Mouse (Mus musculus) kidney, adult 11 months (tissue): Measurements from ENCODE around the gene Kif14.
A peak's percentile ranks its signal among the peaks of the same experiment; 100 is the strongest.

Experiments used
- DNase-seq: peaks from one replicate; pipeline ENCODE4 v3.0.0; 2022

The Kif14 gene

GRCm38 (mm10) chr1:136558762-136559161, 92.6 kb downstream of the Kif14 start:
- DNase-seq = no peak

DNA sequence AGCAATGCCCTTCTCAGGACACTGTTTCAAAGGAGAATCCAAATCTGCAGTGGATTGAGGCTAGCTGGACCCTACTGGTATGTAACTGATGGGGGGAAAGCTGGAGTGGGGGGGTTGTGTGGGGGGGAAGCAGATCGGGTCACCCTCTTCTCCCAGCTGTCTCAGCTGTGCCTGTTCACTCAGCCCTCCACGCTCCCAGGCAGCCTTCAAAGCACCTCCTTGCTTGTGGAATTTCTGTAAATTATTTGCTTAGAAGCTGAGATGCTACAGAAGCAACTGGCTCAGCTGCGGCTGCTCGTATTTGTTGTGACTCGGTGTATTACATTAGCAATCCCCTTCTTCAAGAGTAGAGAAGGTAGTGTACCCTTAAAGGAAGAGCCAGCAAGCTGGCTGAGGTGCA, 93.1 kb downstream of the Kif14 start:
- no peak for DNase-seq

GRCm38 (mm10) chr1:136559774-136560173, 93.6 kb downstream of the Kif14 start:
- DNase-seq = no peak

GRCm38 (mm10) chr1:136561823-136562222, 95.7 kb downstream of the Kif14 start:
- DNase-seq = no peak

GRCm38 (mm10) chr1:136563149-136563548, 97.0 kb downstream of the Kif14 start:
- DNase-seq = no peak

DNA sequence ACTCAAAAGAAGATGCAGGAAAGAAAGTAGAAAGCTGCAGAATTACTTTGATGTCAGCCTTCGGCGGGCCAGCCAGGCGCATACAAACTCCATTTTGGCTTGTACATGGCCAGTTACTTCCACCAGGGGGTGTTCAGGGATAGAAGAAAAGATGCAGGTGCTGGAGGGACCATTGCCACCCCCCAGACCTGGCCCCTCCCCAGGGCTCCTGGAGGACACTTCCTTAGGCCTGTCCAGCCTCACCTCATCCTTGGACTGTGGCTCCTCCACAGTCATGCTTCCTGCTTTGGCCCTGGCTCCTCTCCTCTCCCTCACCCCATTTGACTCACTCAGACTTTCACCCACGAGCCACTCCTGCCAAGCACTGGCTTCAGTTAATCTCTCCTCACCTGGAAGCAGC, 98.8 kb downstream of the Kif14 start:
- DNase-seq = peak; percentile 67

- no peak for DNase-seq
These were observed 100.2 kb downstream of the Kif14 start for GRCm38 (mm10) chr1:136566386-136566785.

DNA sequence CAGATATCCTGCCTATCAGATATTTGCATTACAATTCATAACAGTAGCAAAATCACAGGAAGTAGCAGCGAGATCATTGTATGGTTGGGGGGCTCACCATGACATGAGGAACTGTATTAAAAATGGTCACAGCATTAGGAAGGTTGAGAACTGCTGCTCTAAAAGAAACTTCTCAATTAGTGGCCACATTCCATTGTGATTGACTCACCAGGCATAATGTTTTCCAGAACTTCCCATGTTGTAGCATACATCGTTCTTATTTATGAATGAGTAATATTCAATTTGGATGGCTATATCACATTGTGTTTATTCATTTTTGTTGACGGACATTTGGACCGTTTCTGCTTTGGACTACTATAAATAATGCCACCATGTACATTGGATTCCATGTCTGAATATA, 101.5 kb downstream of the Kif14 start:
- no peak for DNase-seq

DNA sequence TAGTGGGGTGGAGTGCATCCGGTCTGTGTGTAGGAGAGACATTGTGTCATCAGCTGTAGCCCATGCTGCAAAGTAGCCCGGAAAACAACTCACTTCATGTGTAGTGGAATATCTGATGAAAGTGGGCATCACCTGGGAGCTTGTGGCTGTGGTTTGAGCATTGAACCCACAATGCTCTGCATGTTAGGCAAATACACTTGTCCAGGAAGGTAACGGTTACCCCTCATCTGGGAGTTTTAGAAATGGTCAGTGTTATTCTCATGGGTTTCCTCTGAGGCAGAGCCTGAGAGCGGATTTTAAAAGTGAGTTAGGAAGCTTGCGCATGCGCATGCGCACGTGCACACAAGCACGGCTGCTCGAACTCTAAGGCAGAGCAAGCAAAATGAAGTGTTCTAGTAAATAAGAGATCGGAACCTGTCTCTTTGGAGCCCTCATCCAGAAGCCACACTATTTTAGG, 102.6 kb downstream of the Kif14 start:
- no peak for DNase-seq

GRCm38 (mm10) chr1:136569206-136569605, 103.1 kb downstream of the Kif14 start:
- DNase-seq = no peak

DNA sequence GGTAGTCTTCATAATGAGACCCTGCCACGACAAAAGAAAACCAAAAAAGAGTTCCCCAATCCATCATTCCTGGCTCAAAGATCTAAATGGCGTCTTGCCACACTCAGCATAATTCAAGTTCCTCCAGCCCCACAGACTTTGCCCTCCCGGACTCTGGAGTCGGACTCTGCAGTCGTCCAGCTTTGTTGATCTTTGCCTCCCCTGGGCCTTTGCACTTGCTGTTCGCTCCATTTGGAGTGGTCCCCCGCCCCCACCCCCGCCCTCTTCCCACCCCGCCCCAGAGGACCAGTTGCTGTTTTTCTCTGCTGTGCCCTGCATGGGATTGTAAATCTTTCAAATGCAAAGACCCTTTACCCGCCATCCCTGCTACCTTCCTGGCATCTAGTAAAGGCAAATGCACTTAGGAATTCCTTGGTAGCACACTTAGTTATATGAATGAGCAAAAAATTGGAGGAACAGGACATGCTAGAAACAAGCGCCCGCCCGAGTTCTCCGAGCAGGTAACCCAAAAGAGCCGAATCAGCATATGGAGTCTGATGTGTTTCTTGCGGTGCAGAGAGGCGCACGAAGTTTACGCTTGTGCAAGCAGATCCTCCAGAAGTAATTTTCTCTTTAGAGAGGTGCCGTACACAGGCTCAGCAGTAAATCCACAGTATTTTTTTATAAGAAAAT, 103.6 kb downstream of the Kif14 start:
- DNase-seq = peak; percentile 78

DNA sequence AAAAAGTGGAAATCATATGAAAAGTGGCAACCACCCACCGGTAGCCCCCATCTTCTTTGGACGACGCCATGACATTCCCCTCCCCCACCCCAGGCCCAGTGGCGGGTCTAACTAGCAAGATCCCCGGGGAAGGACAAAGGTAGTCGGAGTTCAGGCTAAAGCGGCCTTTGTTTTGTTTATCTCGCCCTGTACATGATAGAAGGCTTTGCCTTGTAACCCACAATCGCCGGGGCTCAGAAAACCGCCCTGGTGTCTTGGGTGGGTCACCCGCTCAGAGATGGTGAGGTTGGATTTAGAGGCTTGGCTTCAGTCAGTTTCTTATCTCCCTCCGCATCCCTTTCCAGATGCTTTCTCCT, 104.1 kb downstream of the Kif14 start:
- no peak for DNase-seq

DNA sequence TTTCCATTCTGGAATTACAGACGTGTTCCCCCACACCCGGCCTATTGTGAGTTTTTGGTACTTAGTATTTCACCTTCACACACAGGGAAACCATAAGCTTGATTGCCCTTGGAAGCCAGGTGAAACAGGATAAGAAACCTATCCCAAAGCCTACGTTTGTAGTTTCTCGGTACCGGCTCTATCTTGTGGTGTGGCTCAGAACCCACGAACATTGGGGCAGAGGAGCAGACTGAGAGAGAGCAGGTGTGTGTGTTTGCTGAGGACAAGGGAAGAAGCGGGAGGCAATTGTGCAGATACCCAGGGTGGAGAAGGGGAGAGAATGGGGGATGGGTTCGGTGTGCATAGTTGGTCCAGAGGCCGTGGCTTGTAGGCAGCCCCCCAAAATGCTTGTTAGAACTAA, 104.8 kb downstream of the Kif14 start:
- DNase-seq = no peak

GRCm38 (mm10) chr1:136571530-136571929, 105.4 kb downstream of the Kif14 start:
- no peak for DNase-seq

DNA sequence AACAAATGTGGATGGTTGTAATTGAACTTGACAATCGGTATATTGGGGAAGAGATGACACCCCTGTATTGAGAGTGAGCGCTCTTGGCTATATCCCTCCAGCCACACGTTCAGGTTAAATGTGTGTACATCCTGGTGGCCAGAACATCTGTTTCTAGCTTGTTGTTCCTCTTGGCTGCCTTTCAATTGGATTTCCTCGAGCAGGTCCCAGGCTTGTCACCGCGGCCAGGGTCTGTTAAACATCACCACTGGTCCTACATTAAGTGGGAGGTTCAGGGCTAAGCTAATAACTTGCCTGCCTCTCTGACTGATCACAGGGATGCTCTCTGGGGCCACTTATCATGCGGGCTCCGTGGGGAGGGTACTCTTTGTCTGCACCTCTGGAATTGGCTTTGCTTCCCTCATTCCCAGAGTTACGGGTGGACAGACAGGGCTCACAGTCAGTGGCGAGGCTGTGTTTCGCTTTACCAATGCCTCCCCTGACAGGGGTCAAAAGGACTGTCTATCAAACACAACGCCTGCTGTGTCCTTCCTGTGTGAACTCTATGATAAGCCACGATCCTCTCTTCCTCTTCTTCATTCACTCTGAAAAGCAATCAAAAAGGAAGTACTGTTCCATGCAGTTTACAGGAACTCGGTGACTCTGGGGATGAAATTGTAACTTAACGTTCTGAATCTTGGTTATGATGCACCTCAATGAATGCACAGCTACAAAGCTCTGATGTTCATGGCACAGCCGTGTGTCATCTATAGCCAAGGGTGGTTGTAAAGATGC, 111.9 kb downstream of the Kif14 start:
- no peak for DNase-seq

DNA sequence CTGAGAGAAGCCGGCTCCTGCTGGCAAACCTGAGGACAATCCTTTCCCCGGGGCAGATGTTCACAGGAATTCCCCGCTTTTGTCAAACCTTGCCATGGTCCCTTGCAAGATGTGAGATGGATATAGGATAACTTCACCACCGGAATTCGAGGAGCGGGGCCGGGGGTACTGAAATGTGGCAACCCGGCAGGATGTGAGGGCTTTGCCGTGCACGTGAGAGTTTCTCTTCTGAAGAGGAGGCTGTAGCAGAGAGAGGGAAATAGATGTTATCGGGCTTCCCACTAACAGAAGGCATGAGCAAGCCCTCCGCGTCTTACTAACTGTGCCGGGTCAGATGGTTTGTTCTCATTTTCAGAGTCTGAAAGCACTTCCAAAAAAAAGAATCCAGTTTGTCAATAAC, 113.2 kb downstream of the Kif14 start:
- DNase-seq = no peak

GRCm38 (mm10) chr1:136580266-136580665, 114.1 kb downstream of the Kif14 start:
- no peak for DNase-seq
